25 mouse cellular contexts compared by ENCODE assay signal in genomic region chr3:143242691-143243090, GRCm38 (mm10).
DNase-seq lines count a peak whose midpoint lies in the region; ATAC-seq and TF ChIP-seq lines count a peak whose summit lies in the region.
"Had no signal": no experiment of that assay in that cellular context is flagged by ENCODE, and none has a peak within 500 bp of the region (broad histone marks: within the 10 kb centered on the region; RNA-seq: fewer than 3 reads in every experiment).

No protein-coding gene starts in this region.

- peak; percentile 26; the same call in 1 of the 2 replicates for ATAC-seq in forebrain, embryonic 14.5 days
- ATAC-seq in forebrain, embryonic 12.5 days (ENCODE audit: low FRiP score), result no peak
- ATAC-seq in midbrain, embryonic 11.5 days (ENCODE audit: low FRiP score), result no peak
- ATAC-seq in midbrain, embryonic 13.5 days, result no peak
- ATAC-seq: hindbrain, embryonic 16.5 days; lung, postnatal 0 days had no signal

- H3K9me3 ChIP-seq in forebrain, embryonic 14.5 days (replicated peaks; ENCODE audit: control insufficient read depth, low read length), result no peaks in the 10 kb centered on the region
- H3K9me3 ChIP-seq in forebrain, embryonic 12.5 days, result no peaks in the 10 kb centered on the region
- no peaks in the 10 kb centered on the region for H3K9me3 ChIP-seq in midbrain, embryonic 11.5 days (ENCODE audit: control insufficient read depth, low read length)
- H3K9me3 ChIP-seq in midbrain, embryonic 13.5 days, result no peaks in the 10 kb centered on the region
- H3K9me3 ChIP-seq: heart, embryonic 12.5 days; hindbrain, embryonic 10.5 days; limb, embryonic 10.5 days; midbrain, embryonic 10.5 days; neural tube, embryonic 15.5 days; stomach, embryonic 15.5 days had no signal

- 0 out of 2 replicates have a peak, but pooled peaks cover 2% of the 10 kb centered on the region for H3K4me1 ChIP-seq in forebrain, embryonic 14.5 days (ENCODE audit: control insufficient read depth, insufficient read depth, low read length)
- no peaks in the 10 kb centered on the region; the same call in 1 of the 2 replicates for H3K4me1 ChIP-seq in forebrain, embryonic 12.5 days
- no peaks in the 10 kb centered on the region for H3K4me1 ChIP-seq in midbrain, embryonic 11.5 days (ENCODE audit: control insufficient read depth, insufficient read depth, low read length)
- H3K4me1 ChIP-seq in midbrain, embryonic 13.5 days (replicated peaks), result no peaks in the 10 kb centered on the region
- H3K4me1 ChIP-seq: heart, embryonic 12.5 days; hindbrain, embryonic 10.5 days; limb, embryonic 10.5 days; midbrain, embryonic 10.5 days; neural tube, embryonic 15.5 days; stomach, embryonic 15.5 days had no signal

- H3K4me2 ChIP-seq in forebrain, embryonic 14.5 days (ENCODE audit: low read length), result 0 out of 2 replicates have a peak overlapping the region, but pooled peaks have one; percentile 13
- H3K4me2 ChIP-seq in forebrain, embryonic 12.5 days, result no peak overlapping the region
- no peak overlapping the region for H3K4me2 ChIP-seq in midbrain, embryonic 11.5 days
- no peak overlapping the region for H3K4me2 ChIP-seq in midbrain, embryonic 13.5 days (replicated peaks)
- H3K4me2 ChIP-seq: heart, embryonic 12.5 days; neural tube, embryonic 15.5 days; stomach, embryonic 15.5 days had no signal

- H3K4me3 ChIP-seq in forebrain, embryonic 14.5 days (ENCODE audit: low read depth, low read length), result no peak overlapping the region
- no peak overlapping the region for H3K4me3 ChIP-seq in forebrain, embryonic 12.5 days (replicated peaks)
- peak overlapping the region; percentile 36 for H3K4me3 ChIP-seq in layer of hippocampus, adult 2 months
- H3K4me3 ChIP-seq in midbrain, embryonic 11.5 days (ENCODE audit: low read depth, low read length), result no peak overlapping the region
- no peak overlapping the region for H3K4me3 ChIP-seq in midbrain, embryonic 13.5 days (replicated peaks)
- H3K4me3 ChIP-seq: heart, embryonic 12.5 days; hindbrain, embryonic 10.5 days; limb, embryonic 10.5 days; midbrain, embryonic 10.5 days; neural tube, embryonic 15.5 days; stomach, embryonic 15.5 days had no signal

- no peak overlapping the region for H3K27ac ChIP-seq in forebrain, embryonic 14.5 days (ENCODE audit: low read depth, low read length)
- no peak overlapping the region for H3K27ac ChIP-seq in forebrain, embryonic 12.5 days
- peak overlapping the region; percentile 43 for H3K27ac ChIP-seq in layer of hippocampus, adult 2 months
- no peak overlapping the region for H3K27ac ChIP-seq in midbrain, embryonic 11.5 days (ENCODE audit: low read depth, low read length)
- no peak overlapping the region for H3K27ac ChIP-seq in midbrain, embryonic 13.5 days
- H3K27ac ChIP-seq: hindbrain, embryonic 10.5 days; limb, embryonic 10.5 days; midbrain, embryonic 10.5 days; neural tube, embryonic 15.5 days; stomach, embryonic 15.5 days had no signal

- H3K27me3 ChIP-seq in forebrain, embryonic 14.5 days (replicated peaks; ENCODE audit: control insufficient read depth, insufficient read depth, low read length), result no peaks in the 10 kb centered on the region
- H3K27me3 ChIP-seq in forebrain, embryonic 12.5 days, result no peaks in the 10 kb centered on the region
- no peaks in the 10 kb centered on the region for H3K27me3 ChIP-seq in midbrain, embryonic 11.5 days (ENCODE audit: control insufficient read depth, insufficient read depth, low read length)
- H3K27me3 ChIP-seq in midbrain, embryonic 13.5 days, result no peaks in the 10 kb centered on the region
- H3K27me3 ChIP-seq: heart, embryonic 12.5 days; neural tube, embryonic 15.5 days; stomach, embryonic 15.5 days had no signal

- 0 out of 2 replicates have a peak, but pooled peaks have one; percentile 5 for TF ChIP-seq CTCF in layer of hippocampus, adult 2 months (conservative IDR thresholded peaks at IDR 0.05)

- peak; percentile 44 for DNase-seq in forebrain, embryonic 14.5 days (ENCODE audit: low spot score)
- no peak for DNase-seq in layer of hippocampus, adult 2 months (ENCODE audit: low spot score in 2 of 2)
- DNase-seq in layer of hippocampus, adult 9-11 months, result no peak
- peak; percentile 61 for DNase-seq in midbrain, embryonic 11.5 days (ENCODE audit: low spot score, missing footprints)
- peak; percentile 36 for DNase-seq in telencephalon, adult 2 months (ENCODE audit: low read depth, low spot score)
- DNase-seq: adrenal gland, postnatal 14 days; cerebellum, adult 9-10 months; gastrocnemius, postnatal 25 days; heart, adult 18-20 months; heart, postnatal 10 days; kidney, adult 11 months; kidney, postnatal 4 days; liver; thymus, adult 18-20 months; thymus, postnatal 36 days had no signal

- H3K9ac ChIP-seq in forebrain, embryonic 14.5 days (ENCODE audit: low read length), result no peak overlapping the region
- H3K9ac ChIP-seq in forebrain, embryonic 12.5 days, result no peak overlapping the region
- H3K9ac ChIP-seq in midbrain, embryonic 11.5 days (ENCODE audit: low read length), result no peak overlapping the region
- H3K9ac ChIP-seq in midbrain, embryonic 13.5 days (replicated peaks), result no peak overlapping the region
- H3K9ac ChIP-seq: heart, embryonic 12.5 days; neural tube, embryonic 15.5 days; stomach, embryonic 15.5 days had no signal

- H3K36me3 ChIP-seq in forebrain, embryonic 14.5 days (ENCODE audit: control insufficient read depth, insufficient read depth, low read length), result no peaks in the 10 kb centered on the region
- H3K36me3 ChIP-seq in forebrain, embryonic 12.5 days (replicated peaks), result no peaks in the 10 kb centered on the region
- H3K36me3 ChIP-seq in midbrain, embryonic 11.5 days (ENCODE audit: control insufficient read depth, insufficient read depth, low read length), result no peaks in the 10 kb centered on the region
- H3K36me3 ChIP-seq in midbrain, embryonic 13.5 days, result no peaks in the 10 kb centered on the region
- H3K36me3 ChIP-seq: heart, embryonic 12.5 days; hindbrain, embryonic 10.5 days; limb, embryonic 10.5 days; midbrain, embryonic 10.5 days; neural tube, embryonic 15.5 days; stomach, embryonic 15.5 days had no signal

- 25% methylated on average over 4 of the region's 4 CpGs for WGBS in forebrain, embryonic 14.5 days
- 47% methylated on average over 4 of the region's 4 CpGs for WGBS in forebrain, embryonic 12.5 days
- 82% methylated on average over 4 of the region's 4 CpGs for WGBS in midbrain, embryonic 11.5 days
- WGBS in midbrain, embryonic 13.5 days, result 71% methylated on average over 4 of the region's 4 CpGs

Comparison
In these comparisons a context has a peak if more than half of its experiments do, and no peak if none do; other contexts are left out.
1. DNase-seq: peak in forebrain, embryonic 14.5 days (single experiment), midbrain, embryonic 11.5 days (single experiment) and telencephalon, adult 2 months (single experiment); none in layer of hippocampus, adult 2 months (0 of 2) and layer of hippocampus, adult 9-11 months (single experiment).